Comparison of ENCODE assay signal across 14 mouse cellular contexts in genomic region chr12:95547301-95547700, GRCm38 (mm10).
DNase-seq lines count a peak whose midpoint lies in the region; ATAC-seq and TF ChIP-seq lines count a peak whose summit lies in the region.
"Had no signal": no experiment of that assay in that cellular context is flagged by ENCODE, and none has a peak within 500 bp of the region (broad histone marks: within the 10 kb centered on the region; RNA-seq: fewer than 3 reads in every experiment).

No protein-coding gene starts in this region.

- intact Hi-C loops in gastrocnemius, postnatal 14 days (cut with DNase I; ENCODE audit: low total_unique reads) = no loop called here

- no peak overlapping the region for H3K4me2 ChIP-seq in hindbrain, postnatal 0 days (ENCODE audit: low read depth, low read length)
- H3K4me2 ChIP-seq in hindbrain, embryonic 14.5 days (replicated peaks) = no peak overlapping the region
- H3K4me2 ChIP-seq in neural tube, embryonic 11.5 days (ENCODE audit: low read depth) = no peak overlapping the region
- H3K4me2 ChIP-seq: midbrain, embryonic 15.5 days had no signal

- H3K27me3 ChIP-seq in hindbrain, postnatal 0 days (ENCODE audit: insufficient read depth, low read length) = no peaks in the 10 kb centered on the region
- no peaks in the 10 kb centered on the region for H3K27me3 ChIP-seq in hindbrain, embryonic 14.5 days (ENCODE audit: control insufficient read depth, insufficient read depth, low read length)
- H3K27me3 ChIP-seq in embryonic facial prominence, embryonic 10.5 days (replicated peaks; ENCODE audit: low read depth, poor library complexity, severe bottlenecking) = no peaks in the 10 kb centered on the region
- no peaks in the 10 kb centered on the region for H3K27me3 ChIP-seq in neural tube, embryonic 11.5 days (ENCODE audit: control insufficient read depth, insufficient read depth, low read length)
- H3K27me3 ChIP-seq: midbrain, embryonic 15.5 days; Patski had no signal

- no peak overlapping the region for H3K27ac ChIP-seq in hindbrain, postnatal 0 days
- H3K27ac ChIP-seq in hindbrain, embryonic 14.5 days = no peak overlapping the region
- peak overlapping the region; percentile 57 for H3K27ac ChIP-seq in embryonic facial prominence, embryonic 10.5 days (replicated peaks)
- H3K27ac ChIP-seq in neural tube, embryonic 11.5 days (ENCODE audit: low read depth, low read length) = no peak overlapping the region
- H3K27ac ChIP-seq: midbrain, embryonic 15.5 days had no signal

- no peak for ATAC-seq in hindbrain, postnatal 0 days
- no peak for ATAC-seq in hindbrain, embryonic 14.5 days (ENCODE audit: low FRiP score)
- no peak for ATAC-seq in neural tube, embryonic 11.5 days (ENCODE audit: insufficient read depth, low FRiP score, low TSS enrichment)
- ATAC-seq: liver, postnatal 0 days; midbrain, embryonic 15.5 days; Patski had no signal

- H3K36me3 ChIP-seq in hindbrain, postnatal 0 days (ENCODE audit: insufficient read depth, low read length) = no peaks in the 10 kb centered on the region
- H3K36me3 ChIP-seq in hindbrain, embryonic 14.5 days (replicated peaks; ENCODE audit: control insufficient read depth, insufficient read depth) = no peaks in the 10 kb centered on the region
- no peaks in the 10 kb centered on the region for H3K36me3 ChIP-seq in embryonic facial prominence, embryonic 10.5 days (replicated peaks)
- no peaks in the 10 kb centered on the region for H3K36me3 ChIP-seq in neural tube, embryonic 11.5 days (ENCODE audit: control insufficient read depth, insufficient read depth, low read length)
- H3K36me3 ChIP-seq: midbrain, embryonic 15.5 days had no signal

- H3K4me3 ChIP-seq in hindbrain, postnatal 0 days (ENCODE audit: low read length) = no peak overlapping the region
- no peak overlapping the region for H3K4me3 ChIP-seq in hindbrain, embryonic 14.5 days (replicated peaks; ENCODE audit: low read length)
- H3K4me3 ChIP-seq in embryonic facial prominence, embryonic 10.5 days = no peak overlapping the region
- H3K4me3 ChIP-seq in neural tube, embryonic 11.5 days (ENCODE audit: low read depth, low read length) = no peak overlapping the region
- H3K4me3 ChIP-seq: midbrain, embryonic 15.5 days had no signal

- DNase-seq in hindbrain, postnatal 0 days (ENCODE audit: low spot score) = peak; percentile 54
- no peak for DNase-seq in hindbrain, embryonic 14.5 days (ENCODE audit: low spot score)
- DNase-seq in lung, postnatal 4 days = peak; percentile 4 to 20
- DNase-seq in lung, adult 18-20 months = no peak
- DNase-seq in embryonic facial prominence, embryonic 10.5 days (ENCODE audit: low spot score) = peak; percentile 24
- DNase-seq in neural tube, embryonic 11.5 days (ENCODE audit: low spot score) = peak; percentile 47
- DNase-seq in frontal cortex, postnatal 10 days (ENCODE audit: low spot score in 2 of 2) = no peak
- no peak for DNase-seq in gastrocnemius, postnatal 14 days
- DNase-seq: adrenal gland, postnatal 25 days; cerebellum, adult 2 months; liver, postnatal 0 days; right cerebral cortex, postnatal 25 days had no signal

- H3K9me3 ChIP-seq in hindbrain, postnatal 0 days (ENCODE audit: low read length) = no peaks in the 10 kb centered on the region
- H3K9me3 ChIP-seq in hindbrain, embryonic 14.5 days (ENCODE audit: control insufficient read depth, low read length) = no peaks in the 10 kb centered on the region
- H3K9me3 ChIP-seq in embryonic facial prominence, embryonic 10.5 days = no peaks in the 10 kb centered on the region
- no peaks in the 10 kb centered on the region for H3K9me3 ChIP-seq in neural tube, embryonic 11.5 days (ENCODE audit: control insufficient read depth, low read length)
- H3K9me3 ChIP-seq: midbrain, embryonic 15.5 days had no signal

- H3K4me1 ChIP-seq in hindbrain, postnatal 0 days (ENCODE audit: insufficient read depth, low read length) = no peaks in the 10 kb centered on the region
- H3K4me1 ChIP-seq in hindbrain, embryonic 14.5 days (replicated peaks; ENCODE audit: control insufficient read depth, insufficient read depth, low read length) = no peaks in the 10 kb centered on the region
- peaks cover 38% of the 10 kb centered on the region for H3K4me1 ChIP-seq in embryonic facial prominence, embryonic 10.5 days
- no peaks in the 10 kb centered on the region for H3K4me1 ChIP-seq in neural tube, embryonic 11.5 days (ENCODE audit: control insufficient read depth, insufficient read depth, low read length)
- H3K4me1 ChIP-seq: midbrain, embryonic 15.5 days had no signal

- 27% methylated on average over 6 of the region's 6 CpGs for WGBS in hindbrain, postnatal 0 days
- WGBS in hindbrain, embryonic 14.5 days = 31% methylated on average over 6 of the region's 6 CpGs
- WGBS in embryonic facial prominence, embryonic 10.5 days = 33% methylated on average over 6 of the region's 6 CpGs
- WGBS in neural tube, embryonic 11.5 days = 36% methylated on average over 6 of the region's 6 CpGs

- no peak for TF ChIP-seq CTCF in hindbrain, postnatal 0 days (IDR thresholded peaks at IDR 0.05; ENCODE audit: low read depth)

- H3K9ac ChIP-seq in hindbrain, postnatal 0 days (replicated peaks; ENCODE audit: low read length) = no peak overlapping the region
- H3K9ac ChIP-seq in hindbrain, embryonic 14.5 days = no peak overlapping the region
- H3K9ac ChIP-seq in neural tube, embryonic 11.5 days (ENCODE audit: low read length) = no peak overlapping the region
- H3K9ac ChIP-seq: liver, postnatal 0 days; midbrain, embryonic 15.5 days had no signal

Comparison
In these comparisons a context has a peak if more than half of its experiments do, and no peak if none do; other contexts are left out.
1. DNase-seq: peak in hindbrain, postnatal 0 days (single experiment), lung, postnatal 4 days (2 of 2), embryonic facial prominence, embryonic 10.5 days (single experiment) and neural tube, embryonic 11.5 days (single experiment); none in hindbrain, embryonic 14.5 days (single experiment), lung, adult 18-20 months (0 of 2), frontal cortex, postnatal 10 days (0 of 2) and gastrocnemius, postnatal 14 days (single experiment).